In genomic region chr1:97769294-97769903, GRCm38 (mm10) we compare ENCODE assay signal across 8 mouse cellular contexts. TPM values are rescaled to one million over a fixed set of nuclear protein-coding genes. Genes with fewer than 3 reads are reported as not detected.
DNase-seq lines count a peak whose midpoint lies in the region; ATAC-seq and TF ChIP-seq lines count a peak whose summit lies in the region.

No protein-coding gene starts in this region.

- TF ChIP-seq EP300 in CH12.LX (IDR thresholded peaks at IDR 0.05; ENCODE audit: low read length): no peak

- peak overlapping the region; percentile 67 for H3K27ac ChIP-seq in CH12.LX (ENCODE audit: insufficient read depth, low read depth)
- peak overlapping the region; percentile 78 for H3K27ac ChIP-seq in kidney, postnatal 0 days
- peak overlapping the region; percentile 76 for H3K27ac ChIP-seq in stomach, embryonic 14.5 days (ENCODE audit: low read length)

- in situ Hi-C loops in CH12.LX (cut with MboI; ENCODE audit: low pct_ligation_motif_present, low pct_unique_long_range_greater_than_20kb, low sequenced_read_pairs): no loop called here

- peaks cover 2 to 29% of the 10 kb centered on the region in 2 experiments; a peak in 2 of 4 replicates for H3K4me1 ChIP-seq in CH12.LX (ENCODE audit: control insufficient read depth in 1 of 2, insufficient read depth in 2 of 2)
- no peaks in the 10 kb centered on the region for H3K4me1 ChIP-seq in kidney, postnatal 0 days (replicated peaks; ENCODE audit: insufficient read depth, low read length)
- peaks cover 63% of the 10 kb centered on the region for H3K4me1 ChIP-seq in megakaryocyte, embryonic 14.5 days
- H3K4me1 ChIP-seq in stomach, embryonic 14.5 days (ENCODE audit: control insufficient read depth, insufficient read depth, low read length): peaks cover 15% of the 10 kb centered on the region

- peak; percentile 27; the same call in 1 of the 2 replicates for ATAC-seq in cerebellum, adult (ENCODE audit: insufficient number of reproducible peaks, low FRiP score, low TSS enrichment)
- ATAC-seq in common myeloid progenitor, adult 5-6 weeks (replicated peaks; ENCODE audit: low read depth, poor library complexity, severe bottlenecking): peak; percentile 49
- peak; percentile 55; the same call in 1 of the 2 replicates for ATAC-seq in kidney, postnatal 0 days (replicated peaks; ENCODE audit: low FRiP score, low read depth)
- no peak; the same call in 1 of the 2 replicates for ATAC-seq in stomach, embryonic 14.5 days (ENCODE audit: insufficient number of reproducible peaks, insufficient read depth, low FRiP score, low read depth)

- no peaks in the 10 kb centered on the region for H3K27me3 ChIP-seq in CH12.LX (replicated peaks)
- H3K27me3 ChIP-seq in kidney, postnatal 0 days (ENCODE audit: insufficient read depth, low read length): no peaks in the 10 kb centered on the region
- H3K27me3 ChIP-seq in megakaryocyte, embryonic 14.5 days (replicated peaks): no peaks in the 10 kb centered on the region
- H3K27me3 ChIP-seq in stomach, embryonic 14.5 days (ENCODE audit: control insufficient read depth, insufficient read depth, low read length): no peaks in the 10 kb centered on the region

- no peak for TF ChIP-seq RAD21 in CH12.LX (IDR thresholded peaks at IDR 0.05; ENCODE audit: low read depth, low read length)

- no peak for DNase-seq in cerebellum, postnatal 4 days (ENCODE audit: low spot score in 2 of 2)
- peak; percentile 49 for DNase-seq in CH12.LX (ENCODE audit: extremely low read depth)
- DNase-seq in gastrocnemius, postnatal 14 days: peak; percentile 7
- peak; percentile 39 for DNase-seq in kidney, postnatal 0 days (ENCODE audit: low spot score)

- dilution Hi-C loops in CH12.LX (cut with MboI; ENCODE audit: extremely low pct_ligation_motif_present, extremely low pct_unique_long_range_greater_than_20kb, low sequenced_read_pairs): no loop called here

- H3K4me3 ChIP-seq in CH12.LX (replicated peaks in 1 of 3; ENCODE audit: low read depth in 2 of 3, low read length in 2 of 3, poor library complexity in 1 of 3): peak overlapping the region; percentile 89 to 90 (median 90)
- H3K4me3 ChIP-seq in kidney, postnatal 0 days (replicated peaks; ENCODE audit: low read depth, low read length): peak overlapping the region; percentile 83
- peak overlapping the region; percentile 99 for H3K4me3 ChIP-seq in megakaryocyte, embryonic 14.5 days (replicated peaks)
- H3K4me3 ChIP-seq in stomach, embryonic 14.5 days (ENCODE audit: low read depth, low read length): peak overlapping the region; percentile 89

- TF ChIP-seq CTCF in CH12.LX (conservative IDR thresholded peaks at IDR 0.05 in 1 of 2, IDR thresholded peaks at IDR 0.05 in 1 of 2; ENCODE audit: low read depth in 2 of 2, low read length in 2 of 2): no peak
- TF ChIP-seq CTCF in kidney, postnatal 0 days (IDR thresholded peaks at IDR 0.05; ENCODE audit: low read depth): no peak

- H3K9ac ChIP-seq in CH12.LX (ENCODE audit: insufficient read depth, low read depth): peak overlapping the region; percentile 60
- H3K9ac ChIP-seq in kidney, postnatal 0 days (ENCODE audit: low read depth, low read length): peak overlapping the region; percentile 70
- H3K9ac ChIP-seq in stomach, embryonic 14.5 days (replicated peaks; ENCODE audit: low read depth, low read length): peak overlapping the region; percentile 66

- no peak for TF ChIP-seq POLR2A in CH12.LX (IDR thresholded peaks at IDR 0.05; ENCODE audit: low read depth, low read length)

- H3K79me2 ChIP-seq in CH12.LX (replicated peaks; ENCODE audit: control insufficient read depth, extremely low read depth, insufficient read depth, poor library complexity, severe bottlenecking): peaks cover 31% of the 10 kb centered on the region

- H3K9me3 ChIP-seq in CH12.LX (replicated peaks; ENCODE audit: low read length): no peaks in the 10 kb centered on the region
- no peaks in the 10 kb centered on the region for H3K9me3 ChIP-seq in kidney, postnatal 0 days (replicated peaks; ENCODE audit: low read length)
- H3K9me3 ChIP-seq in megakaryocyte, embryonic 14.5 days: no peaks in the 10 kb centered on the region
- no peaks in the 10 kb centered on the region for H3K9me3 ChIP-seq in stomach, embryonic 14.5 days (ENCODE audit: control insufficient read depth, low read depth, low read length)

- intact Hi-C loops in gastrocnemius, postnatal 14 days (cut with DNase I; ENCODE audit: low total_unique reads): no loop called here

- under 1% methylated on average over 39 of the region's 40 CpGs for WGBS in kidney, postnatal 0 days
- WGBS in stomach, embryonic 14.5 days: 1% methylated on average over 40 of the region's 40 CpGs

- no peaks in the 10 kb centered on the region for H3K36me3 ChIP-seq in CH12.LX (replicated peaks in 1 of 2; ENCODE audit: control insufficient read depth in 1 of 2, insufficient read depth in 1 of 2, low read length in 1 of 2)
- H3K36me3 ChIP-seq in kidney, postnatal 0 days (ENCODE audit: insufficient read depth, low read length): no peaks in the 10 kb centered on the region
- peaks cover 6% of the 10 kb centered on the region for H3K36me3 ChIP-seq in megakaryocyte, embryonic 14.5 days (replicated peaks; ENCODE audit: low read length)
- H3K36me3 ChIP-seq in stomach, embryonic 14.5 days (ENCODE audit: control insufficient read depth, insufficient read depth, low read length): no peaks in the 10 kb centered on the region

- peak overlapping the region; percentile 93; the same call in 1 of the 2 replicates for H3K4me2 ChIP-seq in CH12.LX (ENCODE audit: insufficient read depth, low read depth, poor library complexity, severe bottlenecking)
- peak overlapping the region; percentile 82 for H3K4me2 ChIP-seq in kidney, postnatal 0 days (ENCODE audit: low read length)
- peak overlapping the region; percentile 77 for H3K4me2 ChIP-seq in stomach, embryonic 14.5 days (replicated peaks; ENCODE audit: low read depth, low read length)

TF ChIP-seq in CH12.LX, 34 proteins besides CTCF, POLR2A, EP300 and RAD21 (continues in another document):
- TF ChIP-seq CHD1 (IDR thresholded peaks at IDR 0.05; ENCODE audit: low read depth, low read length) (0 out of 2 replicates have a peak, but pooled peaks have one; percentile 36), MXI1 (IDR thresholded peaks at IDR 0.05; ENCODE audit: low read depth, low read length) (peak; percentile 95), ZKSCAN1 (IDR thresholded peaks at IDR 0.05; ENCODE audit: borderline replicate concordance, low read depth, low read length) (no peak), MYC (IDR thresholded peaks at IDR 0.05; ENCODE audit: low read depth, low read length) (peak; percentile 79), GABPA (IDR thresholded peaks at IDR 0.05; ENCODE audit: insufficient replicate concordance, low read depth, low read length) (no peak), KAT2A (IDR thresholded peaks at IDR 0.05; ENCODE audit: insufficient replicate concordance, low read length) (no peak), TCF12 (IDR thresholded peaks at IDR 0.05; ENCODE audit: low read depth, low read length) (no peak), IRF4 (IDR thresholded peaks at IDR 0.05; ENCODE audit: low read depth, low read length) (no peak), JUND (conservative IDR thresholded peaks at IDR 0.05; ENCODE audit: low read depth, low read length) (no peak), USF2 (conservative IDR thresholded peaks at IDR 0.05; ENCODE audit: low read depth, low read length) (no peak), MAFK (IDR thresholded peaks at IDR 0.05; ENCODE audit: insufficient replicate concordance, low read length) (no peak), NELFE (IDR thresholded peaks at IDR 0.05; ENCODE audit: low read depth, low read length) (no peak), USF1 (IDR thresholded peaks at IDR 0.05; ENCODE audit: low read depth, low read length) (peak; percentile 38), ZNF384 (IDR thresholded peaks at IDR 0.05; ENCODE audit: low read depth, low read length) (no peak), BHLHE40 (IDR thresholded peaks at IDR 0.05; ENCODE audit: low read depth, low read length) (no peak), SIN3A (IDR thresholded peaks at IDR 0.05; ENCODE audit: low read length) (peak; percentile 86; the same call in 1 of the 2 replicates), MEF2A (IDR thresholded peaks at IDR 0.05; ENCODE audit: borderline replicate concordance, low read depth, low read length) (no peak), CHD2 (IDR thresholded peaks at IDR 0.05; ENCODE audit: low read length) (no peak), MAZ (IDR thresholded peaks at IDR 0.05; ENCODE audit: low read depth, low read length) (no peak), RCOR1 (conservative IDR thresholded peaks at IDR 0.05; ENCODE audit: low read depth, low read length) (no peak), ZC3H11A (IDR thresholded peaks at IDR 0.05; ENCODE audit: low read depth, low read length) (no peak), ELF1 (IDR thresholded peaks at IDR 0.05; ENCODE audit: low read depth, low read length) (no peak), JUN (IDR thresholded peaks at IDR 0.05; ENCODE audit: insufficient read depth, low read depth, low read length) (no peak), UBTF (IDR thresholded peaks at IDR 0.05; ENCODE audit: low read depth, low read length) (no peak), MAX (IDR thresholded peaks at IDR 0.05; ENCODE audit: low read length) (peak; percentile 77; the same call in 1 of the 2 replicates), ZMIZ1 (IDR thresholded peaks at IDR 0.05; ENCODE audit: low read depth, low read length) (no peak)

RNA-seq across cellular contexts. Expression of gene Gin1, which starts 0.6 kb away (rescaled TPM):
- total RNA-seq in CH12.LX (2012; rRNA removed) (5.8 and 6.3 TPM in 2 replicates), CH12.LX (2014; rRNA removed) (15.0 and 16.2 TPM in 2 replicates)
- polyA plus RNA-seq in CH12.LX (2012; ENCODE audit: insufficient read length, low read depth): 10.4 and 10.5 TPM in 2 replicates
- 19.7 and 20.1 TPM in 2 replicates for total RNA-seq in common myeloid progenitor, adult 5-6 weeks (2017)
- 1 to 10 TPM; 3.4 to 3.9 TPM for total RNA-seq in gastrocnemius, postnatal 14 days (2021)
- polyA plus RNA-seq in kidney, postnatal 0 days (2015; fragmentation: Nextera tagmentation; extraction: Ambion mirVana): 18.6 and 19.8 TPM in 2 replicates
- 1.2 TPM in 1 of 2 replicates, not detected in the other for polyA plus RNA-seq in megakaryocyte, embryonic 14.5 days (2012; ENCODE audit: insufficient read depth, low replicate concordance)
- 16.4 and 19.3 TPM in 2 replicates for polyA plus RNA-seq in stomach, embryonic 14.5 days (2014; fragmentation: Nextera tagmentation; extraction: Ambion mirVana)

RNA-seq across cellular contexts. Expression of gene Ppip5k2, which starts 0.8 kb away (rescaled TPM):
- total RNA-seq in CH12.LX (2012; rRNA removed): 27.4 and 32.8 TPM in 2 replicates
- total RNA-seq in CH12.LX (2014; rRNA removed): 44.9 and 50.6 TPM in 2 replicates
- polyA plus RNA-seq in CH12.LX (2012; ENCODE audit: insufficient read length, low read depth): 28.4 and 29.8 TPM in 2 replicates
- 54.2 and 59.7 TPM in 2 replicates for total RNA-seq in common myeloid progenitor, adult 5-6 weeks (2017)
- 1 to 10 TPM; 2.7 to 3.8 TPM for total RNA-seq in gastrocnemius, postnatal 14 days (2021)
- 17.1 and 21.3 TPM in 2 replicates for polyA plus RNA-seq in kidney, postnatal 0 days (2015; fragmentation: Nextera tagmentation; extraction: Ambion mirVana)
- 0.52 and 2.9 TPM in 2 replicates for polyA plus RNA-seq in megakaryocyte, embryonic 14.5 days (2012; ENCODE audit: insufficient read depth, low replicate concordance)
- 47.7 and 47.8 TPM in 2 replicates for polyA plus RNA-seq in stomach, embryonic 14.5 days (2014; fragmentation: Nextera tagmentation; extraction: Ambion mirVana)

Comparison
In these comparisons a context has a peak if more than half of its experiments do, and no peak if none do; other contexts are left out.
1. DNase-seq: peak in CH12.LX (single experiment), gastrocnemius, postnatal 14 days (single experiment) and kidney, postnatal 0 days (single experiment); none in cerebellum, postnatal 4 days (0 of 2).
2. Peak in every context shown above with its lines, with median percentiles within 50 percentile points of each other: H3K27ac ChIP-seq, H3K4me2 ChIP-seq, H3K4me3 ChIP-seq and H3K9ac ChIP-seq.